Mouse (Mus musculus) intestine, embryonic 16.5 days (tissue): ENCODE measurements at regions not wholly inside any gene's neighbourhood (a gene's known extent, or its start where the extent isn't known, plus 50 kb on each side); places are given as distances from the start of the nearest gene placed in this dataset.

Experiments
- ATAC-seq: fragments of 200-750 bp; cut with Nextera tagmentation; 2 replicates; pipeline ENCODE4 v1.8.0; 2017; ENCODE audit warnings: moderate TSS enrichment, moderate library complexity
- H3K27ac ChIP-seq: fragments of 300-500 bp; sonication (generic); 2 replicates; pipeline ENCODE4 v1.5.1; 2014; ENCODE audit warnings: mild to moderate bottlenecking, low read length
- H3K27me3 ChIP-seq: fragments of 300-500 bp; sonication (generic); replicated peaks from 2 replicates; pipeline ENCODE4 v1.6.1; 2014; ENCODE audit warnings: low read length, control low read depth, mixed read lengths; ENCODE audit not compliant: control insufficient read depth, insufficient read depth
- H3K36me3 ChIP-seq: fragments of 300-500 bp; sonication (generic); 2 replicates; pipeline ENCODE4 v1.6.1; 2014; ENCODE audit warnings: low read length, control low read depth; ENCODE audit not compliant: control insufficient read depth, insufficient read depth
- H3K4me1 ChIP-seq: fragments of 300-500 bp; sonication (generic); 2 replicates; pipeline ENCODE4 v1.6.1; 2014; ENCODE audit warnings: low read length, control low read depth, mixed read lengths; ENCODE audit not compliant: control insufficient read depth, insufficient read depth
- H3K4me2 ChIP-seq: fragments of 300-500 bp; sonication (generic); 2 replicates; pipeline ENCODE4 v1.6.1; 2014; ENCODE audit warnings: low read depth, low read length, control low read depth
- H3K4me3 ChIP-seq: fragments of 300-500 bp; sonication (generic); 2 replicates; pipeline ENCODE4 v1.5.1; 2014; ENCODE audit warnings: mild to moderate bottlenecking, low read length
- H3K9ac ChIP-seq: fragments of 300-500 bp; sonication (generic); 2 replicates; pipeline ENCODE4 v1.6.1; 2014; ENCODE audit warnings: low read depth, low read length
- H3K9me3 ChIP-seq: fragments of 300-500 bp; sonication (generic); 2 replicates; pipeline ENCODE4 v1.6.1; 2016; ENCODE audit warnings: low read length, control low read depth; ENCODE audit not compliant: control insufficient read depth
- WGBS: fragments of 180-500 bp; shearing (Covaris S2); extraction: QIAGEN DNeasy Blood & Tissue Kit; methylation state at CpG from one replicate; pipeline ENCODE4 v1.1.7; 2014; 5-methylcytosine and 5-hydroxymethylcytosine counted together

DNA sequence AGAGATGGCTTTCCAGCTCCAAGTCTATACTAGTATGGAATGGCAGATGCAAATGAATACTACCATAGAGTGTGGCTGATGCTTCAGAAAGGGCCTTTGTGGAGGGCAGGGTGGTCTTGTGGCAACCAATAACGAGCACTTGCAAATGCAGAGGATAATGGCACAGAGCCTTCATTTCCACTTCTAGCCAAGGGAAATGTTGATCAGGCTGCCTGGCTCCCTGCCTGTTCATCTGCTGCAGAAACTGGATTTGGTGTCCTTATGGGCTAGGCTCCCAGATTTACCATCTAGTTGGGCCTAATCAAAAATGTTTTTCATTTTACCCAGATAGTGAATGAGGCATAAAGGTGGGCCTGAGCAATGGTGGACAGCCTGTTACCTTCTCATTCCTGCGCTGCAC, 110.7 kb upstream of the Dab1 start:
- Histone ChIP-seq H3K9me3 (no peaks in the 10 kb centered on the region), H3K4me3 (no peak overlapping the region), H3K27ac (no peak overlapping the region), H3K4me1 (no peaks in the 10 kb centered on the region), H3K36me3 (no peaks in the 10 kb centered on the region), H3K27me3 (no peaks in the 10 kb centered on the region), H3K4me2 (no peak overlapping the region), H3K9ac (no peak overlapping the region)
- ATAC-seq: no peak
- WGBS: 79% methylated on average over 2 of the region's 2 CpGs

DNA sequence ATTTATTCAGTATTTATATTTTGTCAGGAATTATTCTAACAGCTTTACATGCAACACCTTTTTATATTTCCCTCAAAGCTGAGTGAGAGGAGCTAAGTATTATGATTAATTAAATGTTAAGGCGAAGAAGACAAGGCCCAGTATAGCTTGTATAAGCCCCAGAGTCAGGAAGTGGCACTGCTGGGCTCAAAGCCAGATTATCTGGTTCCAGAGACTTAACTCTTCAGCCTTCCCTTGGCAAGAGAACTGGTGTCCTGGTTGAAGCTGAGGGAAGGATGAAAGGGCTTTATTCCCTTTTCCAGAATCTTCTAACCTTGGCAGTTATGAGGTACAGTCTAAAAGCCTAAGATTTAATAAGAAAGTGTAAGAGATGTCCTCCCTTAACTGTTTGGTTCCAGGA, 106.3 kb upstream of the Dab1 start:
- no peaks in the 10 kb centered on the region for H3K9me3 ChIP-seq
- WGBS: 60% methylated on average over 1 of the region's 1 CpGs
- no peak for ATAC-seq
- no peaks in the 10 kb centered on the region for H3K36me3 ChIP-seq
- no peak overlapping the region for H3K27ac ChIP-seq
- H3K4me3 ChIP-seq: no peak overlapping the region
- no peaks in the 10 kb centered on the region for H3K27me3 ChIP-seq
- H3K9ac ChIP-seq: no peak overlapping the region
- no peak overlapping the region for H3K4me2 ChIP-seq
- H3K4me1 ChIP-seq: no peaks in the 10 kb centered on the region

DNA sequence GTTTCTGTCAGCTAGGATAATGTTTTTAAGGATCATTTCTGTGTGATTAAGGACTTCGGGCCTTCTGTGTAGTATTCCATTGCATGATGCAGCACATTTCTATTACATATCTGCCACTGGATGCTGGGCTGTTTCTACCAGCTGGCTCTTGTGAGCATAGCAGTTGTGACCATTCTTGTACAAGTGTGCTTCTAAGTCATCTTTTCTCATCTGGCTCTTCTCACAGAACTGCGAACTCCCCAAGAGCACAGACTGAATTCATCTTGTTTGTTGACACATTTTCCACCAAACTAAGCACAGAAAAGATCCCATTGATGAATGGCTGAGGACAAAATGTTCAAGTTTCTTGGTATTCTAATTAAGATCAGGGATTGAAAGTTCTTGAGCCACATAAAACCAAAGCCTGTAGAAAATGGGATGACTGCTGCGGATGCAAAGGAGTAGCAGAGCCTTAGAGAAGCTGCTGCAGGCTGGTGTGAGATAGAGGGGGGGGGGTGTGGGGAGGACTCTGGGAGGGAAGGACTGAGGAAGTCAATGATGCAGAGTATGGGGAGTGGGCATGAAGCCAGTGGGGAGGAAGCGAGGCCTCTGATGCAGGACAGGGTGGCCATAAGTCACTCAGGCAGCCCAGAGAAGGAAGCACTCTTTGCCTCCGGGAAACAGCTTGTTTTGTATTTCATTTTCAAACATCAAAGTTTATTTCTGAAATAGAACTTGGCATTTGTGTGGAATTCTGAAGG, 97.1 kb upstream of the Dab1 start:
- no peaks in the 10 kb centered on the region for H3K27me3 ChIP-seq
- no peaks in the 10 kb centered on the region for H3K36me3 ChIP-seq
- H3K4me3 ChIP-seq: no peak overlapping the region
- 49% methylated on average over 5 of the region's 5 CpGs for WGBS
- no peaks in the 10 kb centered on the region for H3K9me3 ChIP-seq
- no peak overlapping the region for H3K4me2 ChIP-seq
- ATAC-seq: peak; percentile 65
- no peaks in the 10 kb centered on the region for H3K4me1 ChIP-seq
- no peak overlapping the region for H3K27ac ChIP-seq
- H3K9ac ChIP-seq: no peak overlapping the region

DNA sequence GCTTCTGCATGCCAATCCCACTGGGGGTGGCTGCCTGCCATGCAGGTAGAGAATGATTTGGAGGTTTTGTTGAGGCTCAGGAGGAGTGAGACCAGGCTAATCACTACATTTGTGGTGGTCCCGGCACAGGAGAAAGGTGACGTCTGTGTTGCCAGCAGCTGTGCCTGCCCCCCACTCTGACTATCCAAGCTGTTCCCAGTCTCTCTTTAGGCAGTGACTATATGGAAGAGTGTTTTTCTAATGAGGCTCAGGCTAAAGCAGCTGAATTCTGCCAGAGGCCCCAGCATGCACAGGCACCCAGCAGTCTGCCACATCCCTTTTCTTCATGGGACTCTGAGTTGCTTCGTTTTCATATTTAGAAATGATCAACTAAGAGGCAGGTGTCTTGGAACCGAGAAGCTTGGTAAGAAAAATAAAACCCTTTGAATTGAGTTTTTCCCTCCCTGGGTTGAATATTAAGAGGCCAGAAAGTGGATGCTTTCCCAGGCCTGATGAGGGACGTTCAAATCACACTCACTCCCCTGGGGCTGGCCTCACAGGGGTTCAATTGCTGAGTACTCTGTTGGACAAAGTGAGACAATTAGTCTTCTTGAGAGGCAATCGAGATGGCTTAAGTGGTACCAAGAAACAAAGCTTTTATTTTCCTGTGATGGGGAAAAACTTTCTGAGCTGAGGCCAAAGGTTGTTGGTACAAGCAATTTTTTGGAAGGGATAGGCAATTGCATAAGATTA, 82.5 kb upstream of the Dab1 start:
- H3K27me3 ChIP-seq: no peaks in the 10 kb centered on the region
- no peaks in the 10 kb centered on the region for H3K9me3 ChIP-seq
- no peak overlapping the region for H3K27ac ChIP-seq
- no peak for ATAC-seq
- no peak overlapping the region for H3K9ac ChIP-seq
- H3K4me2 ChIP-seq: no peak overlapping the region
- WGBS: 58% methylated on average over 6 of the region's 6 CpGs
- no peaks in the 10 kb centered on the region for H3K36me3 ChIP-seq
- H3K4me1 ChIP-seq: no peaks in the 10 kb centered on the region
- no peak overlapping the region for H3K4me3 ChIP-seq

DNA sequence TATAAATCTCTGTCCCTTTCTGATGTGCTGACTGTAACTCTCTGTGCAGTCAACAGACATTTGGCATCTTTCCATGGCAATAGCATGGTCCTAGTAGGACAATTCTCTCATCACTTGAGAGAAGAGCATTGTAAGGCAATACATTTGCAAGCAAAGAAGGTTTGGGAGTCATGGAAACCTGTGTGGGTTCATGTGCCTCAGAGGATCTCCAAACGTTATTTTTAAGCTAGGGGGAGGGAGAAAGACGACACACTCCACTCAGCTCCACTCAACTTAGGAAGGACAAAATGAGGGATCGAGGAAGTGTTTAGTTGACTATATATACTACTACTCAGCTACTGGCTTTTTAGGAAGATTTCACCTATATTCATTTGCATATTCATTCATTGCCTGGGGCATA, 78.2 kb upstream of the Dab1 start:
- H3K4me3 ChIP-seq: no peak overlapping the region
- H3K27ac ChIP-seq: no peak overlapping the region
- H3K4me2 ChIP-seq: no peak overlapping the region
- H3K27me3 ChIP-seq: no peaks in the 10 kb centered on the region
- no peaks in the 10 kb centered on the region for H3K9me3 ChIP-seq
- WGBS: 65% methylated on average over 3 of the region's 3 CpGs
- H3K9ac ChIP-seq: no peak overlapping the region
- H3K4me1 ChIP-seq: no peaks in the 10 kb centered on the region
- H3K36me3 ChIP-seq: no peaks in the 10 kb centered on the region
- no peak for ATAC-seq

DNA sequence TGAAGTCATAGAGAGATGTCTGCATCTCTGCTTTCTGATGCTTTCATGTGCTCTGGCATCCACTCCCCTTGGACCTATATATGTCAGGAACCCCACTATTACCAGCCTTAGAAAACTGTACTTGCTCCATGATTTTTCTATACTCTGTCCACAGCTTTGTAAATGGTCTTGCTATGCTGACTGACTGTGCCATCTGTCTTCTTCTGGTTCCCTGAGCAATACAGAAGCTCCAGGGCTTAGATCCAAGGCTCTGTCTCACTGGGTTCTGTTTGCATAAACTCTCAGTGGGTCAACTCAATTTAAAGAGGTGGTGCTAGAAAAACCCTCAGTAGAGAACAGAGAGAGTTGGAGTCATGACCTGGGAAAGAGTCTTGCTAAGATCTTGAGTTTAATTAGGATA, 71.9 kb upstream of the Dab1 start:
- Histone ChIP-seq H3K9me3 (no peaks in the 10 kb centered on the region), H3K36me3 (no peaks in the 10 kb centered on the region), H3K4me3 (no peak overlapping the region), H3K4me1 (no peaks in the 10 kb centered on the region), H3K27ac (no peak overlapping the region), H3K9ac (no peak overlapping the region), H3K27me3 (no peaks in the 10 kb centered on the region), H3K4me2 (no peak overlapping the region)
- no peak for ATAC-seq

DNA sequence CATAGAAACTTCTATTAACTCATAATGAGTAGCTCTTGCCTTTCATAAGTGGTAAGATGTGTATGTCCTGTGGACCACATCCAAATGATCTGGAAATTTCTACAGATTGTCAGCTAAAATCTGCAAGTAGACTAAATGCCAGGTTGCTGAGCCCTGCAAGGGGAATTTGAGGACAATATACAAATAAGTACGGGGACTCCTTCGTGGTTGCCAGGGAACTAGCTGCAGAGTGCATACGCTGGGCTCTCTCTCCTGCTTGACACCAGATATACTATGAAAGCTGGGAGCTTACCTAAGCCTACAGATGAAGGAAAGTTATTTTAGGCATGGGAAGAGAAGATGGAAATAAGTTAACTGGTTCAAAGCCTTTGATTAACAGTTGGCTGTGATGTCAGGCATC, 66.7 kb upstream of the Dab1 start:
- Histone ChIP-seq H3K4me2 (no peak overlapping the region), H3K27me3 (no peaks in the 10 kb centered on the region), H3K4me1 (no peaks in the 10 kb centered on the region), H3K9me3 (no peaks in the 10 kb centered on the region), H3K36me3 (no peaks in the 10 kb centered on the region), H3K27ac (no peak overlapping the region), H3K9ac (no peak overlapping the region), H3K4me3 (no peak overlapping the region)
- WGBS: 79% methylated on average over 3 of the region's 3 CpGs
- ATAC-seq: no peak

DNA sequence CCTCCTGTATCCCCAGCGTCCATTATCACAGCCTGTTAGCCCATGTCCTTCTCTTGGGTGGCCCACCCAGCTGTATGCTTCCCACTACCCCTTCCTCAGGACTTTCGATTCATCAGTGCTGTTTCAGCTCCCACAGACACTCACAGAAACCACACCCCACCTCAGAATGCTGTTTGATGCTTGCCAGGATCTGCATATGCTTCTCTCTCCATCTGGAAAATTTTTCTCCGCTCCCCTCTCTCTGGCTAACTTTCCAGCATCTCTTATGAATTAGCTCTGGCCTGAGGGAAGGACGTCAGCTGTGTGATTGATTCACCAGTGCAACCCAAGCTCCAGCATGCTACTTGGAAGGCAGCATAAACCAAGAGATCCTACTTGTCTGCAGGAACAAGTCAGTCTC, 66.0 kb upstream of the Dab1 start:
- H3K36me3 ChIP-seq: no peaks in the 10 kb centered on the region
- H3K4me2 ChIP-seq: no peak overlapping the region
- H3K27me3 ChIP-seq: no peaks in the 10 kb centered on the region
- no peak overlapping the region for H3K27ac ChIP-seq
- no peak for ATAC-seq
- H3K9me3 ChIP-seq: no peaks in the 10 kb centered on the region
- 69% methylated on average over 4 of the region's 4 CpGs for WGBS
- no peaks in the 10 kb centered on the region for H3K4me1 ChIP-seq
- no peak overlapping the region for H3K4me3 ChIP-seq
- no peak overlapping the region for H3K9ac ChIP-seq

DNA sequence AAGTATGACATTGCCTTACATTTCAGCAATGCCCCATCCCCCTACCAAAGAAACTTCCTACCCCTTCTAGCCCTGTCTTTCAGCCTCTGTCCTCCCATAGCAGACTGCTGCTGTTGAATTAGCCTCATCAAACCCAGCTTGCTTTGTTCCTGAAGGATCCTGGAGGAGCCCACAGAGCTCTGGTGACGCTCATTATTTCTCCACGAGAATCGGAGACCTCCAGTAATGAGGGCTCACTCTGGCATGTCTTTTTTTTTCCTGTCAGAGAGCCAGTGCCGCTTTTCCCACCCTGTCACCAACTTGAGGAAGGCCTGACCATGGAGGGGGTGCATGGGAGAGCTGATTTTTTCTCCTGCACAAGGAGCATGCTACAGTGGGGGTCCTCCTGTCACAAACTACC, 64.6 kb upstream of the Dab1 start:
- Histone ChIP-seq H3K9ac (no peak overlapping the region), H3K4me2 (no peak overlapping the region), H3K4me1 (no peaks in the 10 kb centered on the region), H3K9me3 (no peaks in the 10 kb centered on the region), H3K4me3 (no peak overlapping the region), H3K27ac (no peak overlapping the region), H3K27me3 (no peaks in the 10 kb centered on the region), H3K36me3 (no peaks in the 10 kb centered on the region)
- 79% methylated on average over 4 of the region's 4 CpGs for WGBS
- no peak for ATAC-seq
